Mouse (Mus musculus) heart, embryonic 11.5 days (tissue): Measurements from ENCODE around the gene Preb. TPM values are rescaled to one million over a fixed set of nuclear protein-coding genes. Genes with fewer than 3 reads are reported as not detected.

Source experiments
- ATAC-seq: fragments of 200-750 bp; cut with Nextera tagmentation; replicated peaks from 2 replicates; pipeline ENCODE4 v1.8.0; 2017; ENCODE audit warnings: moderate library complexity; ENCODE audit not compliant: insufficient number of reproducible peaks, low FRiP score, low TSS enrichment
- H3K27ac ChIP-seq: fragments of 300-500 bp; sonication (generic); 2 replicates; pipeline ENCODE4 v1.5.1; 2014; ENCODE audit warnings: mild to moderate bottlenecking, low read depth, low read length
- H3K27me3 ChIP-seq: fragments of 300-500 bp; sonication (generic); 2 replicates; pipeline ENCODE4 v1.6.1; 2014; ENCODE audit warnings: mild to moderate bottlenecking, low read length, mixed read lengths; ENCODE audit not compliant: control insufficient read depth, insufficient read depth
- H3K36me3 ChIP-seq: fragments of 300-500 bp; sonication (generic); 2 replicates; pipeline ENCODE4 v1.6.1; 2014; ENCODE audit warnings: mild to moderate bottlenecking, low read length, moderate library complexity, mixed read lengths; ENCODE audit not compliant: control insufficient read depth, insufficient read depth
- H3K4me1 ChIP-seq: fragments of 300-500 bp; sonication (generic); 2 replicates; pipeline ENCODE4 v1.6.1; 2014; ENCODE audit warnings: low read length; ENCODE audit not compliant: control insufficient read depth, insufficient read depth
- H3K4me2 ChIP-seq: fragments of 300-500 bp; sonication (generic); 2 replicates; pipeline ENCODE4 v1.6.1; 2014; ENCODE audit warnings: mild to moderate bottlenecking, moderate library complexity
- H3K4me3 ChIP-seq: fragments of 300-500 bp; sonication (generic); 2 replicates; pipeline ENCODE4 v1.5.1; 2014; ENCODE audit warnings: low read depth, low read length
- H3K9ac ChIP-seq: fragments of 300-500 bp; sonication (generic); 2 replicates; pipeline ENCODE4 v1.6.1; 2014; ENCODE audit warnings: mild to moderate bottlenecking, low read depth, low read length, moderate library complexity
- H3K9me3 ChIP-seq: fragments of 300-500 bp; sonication (generic); replicated peaks from 2 replicates; pipeline ENCODE4 v1.6.1; 2016; ENCODE audit warnings: low read length; ENCODE audit not compliant: control insufficient read depth
- WGBS: fragments of 180-500 bp; shearing (Covaris S2); extraction: QIAGEN DNeasy Blood & Tissue Kit; methylation state at CpG from one replicate; pipeline ENCODE4 v1.1.7; 2014; ENCODE audit not compliant: insufficient replicate concordance; 5-methylcytosine and 5-hydroxymethylcytosine counted together
- polyA plus RNA-seq: library from polyadenylated mRNA; unstranded; fragments of >200 nt; fragmentation: Nextera tagmentation; extraction: Ambion mirVana; gene quantifications from 2 replicates; pipeline ENCODE4 v1.2.1, GENCODE M21; 2014

The Preb gene
- polyA plus RNA-seq, 1 experiment from 2014 or later: 70.2 TPM

DNA sequence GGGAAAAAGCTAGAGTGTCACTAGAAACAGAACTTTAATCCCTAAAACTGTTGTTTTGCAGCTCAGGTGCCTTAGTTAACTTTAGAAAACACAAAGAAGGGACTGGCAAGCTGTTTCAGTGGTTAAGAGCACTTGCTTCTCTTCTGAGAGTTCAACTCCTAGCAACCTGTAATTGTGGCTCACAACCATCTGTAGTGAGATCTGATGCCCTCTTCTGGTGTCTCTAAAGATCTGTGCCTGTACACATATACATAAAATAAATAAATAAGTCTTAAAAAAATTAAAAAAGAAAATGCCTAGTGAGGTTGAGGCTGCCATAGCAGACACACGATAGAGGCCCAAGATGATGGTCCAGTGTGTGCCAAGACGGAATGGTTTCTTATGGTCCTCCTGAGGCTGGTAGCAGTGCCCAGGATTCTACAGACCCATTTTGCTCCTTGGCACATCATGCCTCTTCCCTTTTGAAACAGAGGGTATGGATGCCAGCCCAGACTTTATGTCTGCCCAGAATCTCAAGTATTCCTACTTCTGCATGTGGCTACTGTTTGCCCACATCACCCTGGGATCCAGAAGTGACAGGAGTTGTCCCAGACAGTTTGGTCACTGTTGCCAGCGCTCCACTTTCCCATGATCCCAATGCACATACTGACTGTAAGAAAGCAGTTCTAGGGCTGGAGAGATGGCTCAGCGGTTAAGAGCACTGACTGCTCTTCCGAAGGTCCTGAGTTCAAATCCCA is 25.3 kb downstream of the Preb start:
- no peak overlapping the region for H3K9ac ChIP-seq
- no peaks in the 10 kb centered on the region for H3K4me1 ChIP-seq
- H3K9me3 ChIP-seq: no peaks in the 10 kb centered on the region
- no peaks in the 10 kb centered on the region for H3K27me3 ChIP-seq
- 79% methylated on average over 5 of the region's 5 CpGs for WGBS
- H3K36me3 ChIP-seq: no peaks in the 10 kb centered on the region
- no peak for ATAC-seq
- H3K4me2 ChIP-seq: no peak overlapping the region
- no peak overlapping the region for H3K27ac ChIP-seq
- no peak overlapping the region for H3K4me3 ChIP-seq

DNA sequence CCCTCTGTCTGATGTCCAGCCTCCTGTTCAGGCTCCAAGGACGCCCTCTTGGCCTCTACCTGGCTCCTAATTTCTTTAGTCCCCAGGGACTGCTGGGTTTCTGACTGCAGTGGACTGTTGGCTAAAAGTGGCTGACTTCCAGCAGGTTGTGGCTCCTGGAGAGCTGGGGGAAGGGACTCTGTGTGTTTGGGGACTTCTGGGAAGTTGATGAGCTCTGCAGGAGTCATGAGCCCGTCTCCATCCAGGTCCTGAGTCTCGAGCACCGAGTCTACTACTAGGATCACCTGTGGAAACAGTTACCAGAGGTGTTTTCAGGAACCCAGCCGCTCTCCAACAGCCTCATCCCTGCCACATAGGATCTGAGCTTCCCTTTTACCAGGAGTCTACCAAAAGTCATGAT is 26.5 kb downstream of the Preb start:
- H3K4me3 ChIP-seq: no peak overlapping the region
- no peak overlapping the region for H3K4me2 ChIP-seq
- no peaks in the 10 kb centered on the region for H3K27me3 ChIP-seq
- ATAC-seq: no peak
- 55% methylated on average over 5 of the region's 5 CpGs for WGBS
- H3K4me1 ChIP-seq: no peaks in the 10 kb centered on the region
- H3K27ac ChIP-seq: no peak overlapping the region
- no peaks in the 10 kb centered on the region for H3K36me3 ChIP-seq
- H3K9me3 ChIP-seq: no peaks in the 10 kb centered on the region
- no peak overlapping the region for H3K9ac ChIP-seq

DNA sequence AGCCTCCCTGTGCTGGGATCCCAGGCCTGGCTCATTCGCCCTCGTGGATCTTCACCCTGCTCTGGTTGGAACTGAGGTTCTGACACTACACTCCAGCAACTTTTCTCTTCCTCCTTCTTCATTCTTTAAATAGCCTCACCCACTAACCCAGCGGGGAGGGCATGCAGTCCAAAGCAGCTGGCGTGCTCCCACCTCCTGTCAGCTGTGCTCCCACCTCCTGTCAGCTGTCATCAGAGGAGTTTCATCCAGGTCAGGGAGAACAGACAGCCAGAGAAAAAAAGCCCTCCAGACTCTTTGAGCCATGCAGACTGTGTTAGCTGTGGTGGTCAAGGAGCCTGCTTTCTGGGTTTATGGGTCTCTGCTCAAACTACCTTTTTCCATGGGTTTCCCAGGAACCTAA is 28.8 kb downstream of the Preb start:
- H3K27me3 ChIP-seq: no peaks in the 10 kb centered on the region
- no peak overlapping the region for H3K4me2 ChIP-seq
- no peaks in the 10 kb centered on the region for H3K9me3 ChIP-seq
- 59% methylated on average over 4 of the region's 4 CpGs for WGBS
- no peak for ATAC-seq
- no peak overlapping the region for H3K27ac ChIP-seq
- no peaks in the 10 kb centered on the region for H3K36me3 ChIP-seq
- no peak overlapping the region for H3K4me3 ChIP-seq
- H3K4me1 ChIP-seq: no peaks in the 10 kb centered on the region
- no peak overlapping the region for H3K9ac ChIP-seq

DNA sequence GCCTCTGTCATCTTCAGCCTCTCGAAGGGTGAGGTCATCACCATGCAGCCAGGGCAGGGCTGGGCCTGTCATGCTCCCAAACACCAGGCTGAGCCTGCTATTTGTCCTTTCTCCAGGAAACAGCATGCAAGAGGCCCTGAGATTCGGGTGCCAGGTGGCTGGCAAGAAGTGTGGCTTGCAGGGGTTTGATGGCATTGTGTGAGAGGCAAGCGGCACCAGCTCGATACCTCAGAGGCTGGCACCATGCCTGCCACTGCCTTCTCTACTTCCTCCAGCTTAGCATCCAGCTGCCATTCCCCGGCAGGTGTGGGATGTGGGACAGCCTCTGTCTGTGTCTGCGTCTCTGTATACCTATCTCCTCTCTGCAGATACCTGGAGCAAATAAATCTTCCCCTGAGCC is 29.3 kb downstream of the Preb start:
- 79% methylated on average over 6 of the region's 6 CpGs for WGBS
- no peak overlapping the region for H3K4me3 ChIP-seq
- H3K36me3 ChIP-seq: no peaks in the 10 kb centered on the region
- H3K9me3 ChIP-seq: no peaks in the 10 kb centered on the region
- H3K27ac ChIP-seq: no peak overlapping the region
- H3K4me1 ChIP-seq: no peaks in the 10 kb centered on the region
- no peaks in the 10 kb centered on the region for H3K27me3 ChIP-seq
- no peak overlapping the region for H3K9ac ChIP-seq
- H3K4me2 ChIP-seq: no peak overlapping the region
- no peak for ATAC-seq

DNA sequence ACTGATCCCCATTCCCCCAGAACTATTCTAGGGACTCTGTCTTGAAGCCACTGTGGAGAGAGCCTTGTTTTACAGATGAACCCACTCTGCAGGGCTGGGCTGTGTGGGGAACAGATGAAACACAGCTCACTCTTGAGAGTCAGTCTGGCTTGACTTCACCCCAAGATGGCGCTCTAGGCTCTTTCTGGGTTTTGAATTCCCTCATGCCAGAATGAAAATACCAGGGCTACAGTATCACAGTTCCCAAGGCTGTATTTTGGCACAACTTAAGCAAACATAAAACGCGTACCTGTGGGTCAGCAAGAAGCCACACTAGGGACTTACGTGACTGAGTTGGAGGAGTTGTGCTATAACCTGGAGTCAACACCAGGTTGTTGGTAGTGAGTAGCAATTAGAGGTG is 30.0 kb downstream of the Preb start:
- Histone ChIP-seq H3K4me1 (no peaks in the 10 kb centered on the region), H3K27me3 (no peaks in the 10 kb centered on the region), H3K9me3 (no peaks in the 10 kb centered on the region), H3K36me3 (no peaks in the 10 kb centered on the region), H3K27ac (no peak overlapping the region), H3K4me3 (no peak overlapping the region), H3K4me2 (no peak overlapping the region), H3K9ac (no peak overlapping the region)
- WGBS: 49% methylated on average over 4 of the region's 4 CpGs
- ATAC-seq: no peak

DNA sequence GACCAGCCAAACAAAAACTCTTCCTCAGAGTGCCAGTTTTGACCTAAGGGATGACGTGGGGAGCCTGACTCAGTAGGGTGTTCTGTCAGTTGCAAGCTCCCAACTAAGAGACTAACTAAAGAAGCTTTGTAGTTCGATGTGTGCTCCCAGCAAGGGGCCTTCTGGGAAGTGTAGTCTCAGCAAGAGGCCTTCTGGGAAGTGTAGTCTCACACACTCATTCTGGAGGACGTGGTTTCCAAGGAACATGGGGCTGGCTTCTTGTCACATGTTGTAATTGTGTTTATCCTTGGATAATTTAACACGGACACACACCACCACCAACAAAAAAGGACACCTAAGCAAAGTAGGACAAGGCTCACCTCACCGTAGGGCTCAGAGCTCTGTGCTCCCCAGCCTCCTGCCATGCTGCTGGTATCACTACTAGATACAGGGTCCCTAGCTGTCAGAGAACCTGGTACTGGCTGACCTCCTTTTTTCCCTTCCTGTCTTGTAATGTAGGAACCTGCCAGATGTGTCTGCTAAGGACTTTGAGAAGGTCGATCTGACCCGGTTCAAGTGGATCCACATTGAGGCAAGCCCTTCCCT is 32.1 kb downstream of the Preb start:
- ATAC-seq: no peak
- Histone ChIP-seq H3K9ac (no peak overlapping the region), H3K4me3 (no peak overlapping the region), H3K27ac (no peak overlapping the region), H3K4me2 (peak overlapping the region; percentile 14), H3K9me3 (no peaks in the 10 kb centered on the region), H3K36me3 (no peaks in the 10 kb centered on the region), H3K27me3 (no peaks in the 10 kb centered on the region), H3K4me1 (peaks cover 5% of the 10 kb centered on the region)
- WGBS: 41% methylated on average over 7 of the region's 7 CpGs

DNA sequence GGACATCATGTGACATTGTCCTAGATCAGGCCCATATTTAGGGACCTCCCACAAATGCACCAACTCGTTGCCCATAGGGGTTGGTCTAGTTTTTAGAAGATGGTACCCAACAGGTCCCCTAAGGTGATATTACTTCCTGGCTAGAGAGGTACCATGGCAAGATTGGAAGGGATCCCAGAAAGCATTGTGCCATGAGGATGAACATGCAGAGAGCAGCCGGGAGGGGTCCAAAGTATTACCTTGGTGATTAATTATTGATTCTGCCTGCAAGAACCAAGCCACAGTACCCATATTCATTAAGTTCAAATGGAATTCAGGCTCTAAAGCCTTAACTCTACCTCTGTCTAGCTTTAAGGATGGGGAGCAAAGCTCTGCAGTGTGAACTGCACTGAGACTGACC is 34.1 kb downstream of the Preb start:
- Histone ChIP-seq H3K4me2 (no peak overlapping the region), H3K9ac (no peak overlapping the region), H3K4me3 (no peak overlapping the region), H3K36me3 (no peaks in the 10 kb centered on the region), H3K27ac (no peak overlapping the region), H3K27me3 (no peaks in the 10 kb centered on the region), H3K9me3 (no peaks in the 10 kb centered on the region), H3K4me1 (peaks cover 18% of the 10 kb centered on the region)
- no peak for ATAC-seq
- WGBS: 88% methylated on average over 2 of the region's 2 CpGs

DNA sequence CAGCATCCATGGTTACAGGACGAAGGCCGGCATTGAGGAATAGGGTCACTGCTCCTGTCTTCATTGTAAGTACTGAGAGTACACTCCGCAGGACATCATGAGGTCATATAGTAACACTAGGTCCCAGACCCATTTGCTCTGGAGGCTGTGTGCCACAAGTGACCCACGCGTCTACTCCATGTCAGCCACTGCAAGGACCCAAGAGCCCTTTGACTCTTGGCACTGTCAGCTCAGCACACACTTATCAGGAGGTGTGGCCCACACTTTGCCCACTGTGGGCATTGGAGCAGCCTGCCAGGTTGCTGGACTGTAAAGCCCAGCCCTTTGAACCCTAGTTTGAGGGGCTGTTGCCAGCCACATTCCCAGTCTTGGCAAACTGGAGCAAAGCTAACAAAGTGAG is 34.9 kb downstream of the Preb start:
- Histone ChIP-seq H3K4me1 (peaks cover 20% of the 10 kb centered on the region), H3K4me2 (no peak overlapping the region), H3K27ac (no peak overlapping the region), H3K4me3 (no peak overlapping the region), H3K36me3 (no peaks in the 10 kb centered on the region), H3K9ac (no peak overlapping the region), H3K9me3 (no peaks in the 10 kb centered on the region), H3K27me3 (no peaks in the 10 kb centered on the region)
- ATAC-seq: no peak
- WGBS: 86% methylated on average over 5 of the region's 5 CpGs

DNA sequence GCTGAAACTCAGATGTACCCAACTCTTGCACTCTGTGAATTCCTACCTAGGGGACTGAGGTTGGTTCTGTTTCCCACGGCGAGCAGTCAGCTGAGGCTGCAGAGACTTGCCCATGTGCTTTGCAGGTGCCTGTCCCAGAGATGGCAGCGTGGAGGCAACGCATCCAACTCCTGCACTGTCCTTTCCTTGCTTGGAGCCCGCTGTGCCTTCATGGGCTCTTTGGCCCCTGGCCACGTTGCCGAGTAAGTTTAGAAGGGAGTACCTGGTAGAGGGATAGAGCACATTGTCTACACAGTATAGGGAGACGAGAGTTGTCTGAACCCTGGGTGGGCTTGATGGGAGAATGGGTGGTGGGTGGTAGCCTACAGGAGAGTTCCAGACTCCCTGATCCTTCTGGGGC is 35.5 kb downstream of the Preb start:
- Histone ChIP-seq H3K4me1 (peaks cover 20% of the 10 kb centered on the region), H3K27ac (no peak overlapping the region), H3K36me3 (no peaks in the 10 kb centered on the region), H3K4me3 (no peak overlapping the region), H3K9ac (no peak overlapping the region), H3K4me2 (no peak overlapping the region), H3K9me3 (no peaks in the 10 kb centered on the region), H3K27me3 (no peaks in the 10 kb centered on the region)
- 76% methylated on average over 8 of the region's 8 CpGs for WGBS
- ATAC-seq: no peak
